Mouse (Mus musculus) hindbrain, embryonic 10.5 days (tissue): Measurements from ENCODE around the gene Cdc45. TPM values are rescaled to one million over a fixed set of nuclear protein-coding genes. Genes with fewer than 3 reads are reported as not detected.

Source experiments
- DNase-seq: peaks from one replicate; pipeline ENCODE4 v3.0.0-alpha.2; 2017; ENCODE audit warnings: low spot score
- H3K27ac ChIP-seq: fragments of 300-500 bp; sonication (generic); 2 replicates; pipeline ENCODE4 v1.5.1; 2016; ENCODE audit warnings: mild to moderate bottlenecking, moderate library complexity
- H3K27me3 ChIP-seq: fragments of 300-500 bp; sonication (generic); 2 replicates; pipeline ENCODE4 v1.6.1; 2016; ENCODE audit warnings: mild to moderate bottlenecking; ENCODE audit not compliant: poor library complexity, insufficient read depth, severe bottlenecking
- H3K36me3 ChIP-seq: fragments of 300-500 bp; sonication (generic); 2 replicates; pipeline ENCODE4 v1.6.1; 2016; ENCODE audit warnings: mild to moderate bottlenecking, moderate library complexity
- H3K4me1 ChIP-seq: fragments of 300-500 bp; sonication (generic); replicated peaks from 2 replicates; pipeline ENCODE4 v1.6.1; 2016; ENCODE audit warnings: mild to moderate bottlenecking
- H3K4me3 ChIP-seq: fragments of 300-500 bp; sonication (generic); 2 replicates; pipeline ENCODE4 v1.5.1; 2016; ENCODE audit warnings: mild to moderate bottlenecking, moderate library complexity
- H3K9me3 ChIP-seq: fragments of 300-500 bp; sonication (generic); 2 replicates; pipeline ENCODE4 v1.6.1; 2016; ENCODE audit warnings: mild to moderate bottlenecking, moderate library complexity
- WGBS: fragments of 180-500 bp; shearing (Covaris S2); methylation state at CpG from one replicate; pipeline ENCODE4 v1.1.7; 2016; 5-methylcytosine and 5-hydroxymethylcytosine counted together
- polyA plus RNA-seq: library from polyadenylated mRNA; unstranded; fragments of >200 nt; fragmentation: Nextera tagmentation; extraction: Ambion mirVana; gene quantifications from 2 replicates; pipeline ENCODE4 v1.2.1, GENCODE M21; 2016

The Cdc45 gene
- polyA plus RNA-seq, 1 experiment from 2014 or later, result 55.1 TPM

GRCm38 (mm10) chr16:18822356-18822755, 10.6 kb upstream of the Cdc45 start:
- no peaks in the 10 kb centered on the region for H3K4me1 ChIP-seq
- no peaks in the 10 kb centered on the region for H3K27me3 ChIP-seq
- H3K27ac ChIP-seq, result no peak overlapping the region
- no peaks in the 10 kb centered on the region for H3K9me3 ChIP-seq
- H3K36me3 ChIP-seq, result peaks cover 100% of the 10 kb centered on the region
- no peak for DNase-seq
- H3K4me3 ChIP-seq, result no peak overlapping the region
- WGBS, result 84% methylated on average over 1 of the region's 1 CpGs

GRCm38 (mm10) chr16:18812385-18812910, 661 bp upstream of the Cdc45 start:
- Histone ChIP-seq H3K36me3 (peaks cover 55% of the 10 kb centered on the region), H3K4me1 (peaks cover 30% of the 10 kb centered on the region), H3K27ac (peak overlapping the region; percentile 91), H3K4me3 (peak overlapping the region; percentile 79), H3K9me3 (no peaks in the 10 kb centered on the region), H3K27me3 (no peaks in the 10 kb centered on the region)
- 3% methylated on average over 31 of the region's 31 CpGs for WGBS
- no peak for DNase-seq

GRCm38 (mm10) chr16:18811032-18811431, 755 bp downstream of the Cdc45 start:
- Histone ChIP-seq H3K36me3 (peaks cover 55% of the 10 kb centered on the region), H3K27me3 (no peaks in the 10 kb centered on the region), H3K4me3 (peak overlapping the region; percentile 79), H3K4me1 (peaks cover 30% of the 10 kb centered on the region), H3K9me3 (no peaks in the 10 kb centered on the region), H3K27ac (peak overlapping the region; percentile 91)
- DNase-seq, result no peak
- WGBS, result 6% methylated on average over 5 of the region's 5 CpGs

GRCm38 (mm10) chr16:18809001-18809400, 2.8 kb downstream of the Cdc45 start:
- Histone ChIP-seq H3K36me3 (peaks cover 58% of the 10 kb centered on the region), H3K9me3 (0 out of 2 replicates have a peak, but pooled peaks cover 3% of the 10 kb centered on the region), H3K4me3 (no peak overlapping the region), H3K27ac (no peak overlapping the region), H3K27me3 (no peaks in the 10 kb centered on the region), H3K4me1 (peaks cover 30% of the 10 kb centered on the region)
- DNase-seq, result no peak
- WGBS, result 96% methylated on average over 5 of the region's 5 CpGs

GRCm38 (mm10) chr16:18805746-18806145, 6.0 kb downstream of the Cdc45 start:
- 91% methylated on average over 2 of the region's 2 CpGs for WGBS
- no peaks in the 10 kb centered on the region for H3K27me3 ChIP-seq
- peaks cover 11% of the 10 kb centered on the region for H3K4me1 ChIP-seq
- H3K36me3 ChIP-seq, result peaks cover 81% of the 10 kb centered on the region
- no peak overlapping the region for H3K4me3 ChIP-seq
- H3K27ac ChIP-seq, result no peak overlapping the region
- DNase-seq, result no peak
- 0 out of 2 replicates have a peak, but pooled peaks cover 3% of the 10 kb centered on the region for H3K9me3 ChIP-seq

GRCm38 (mm10) chr16:18798841-18799240, 12.9 kb downstream of the Cdc45 start:
- Histone ChIP-seq H3K4me3 (no peak overlapping the region), H3K27ac (no peak overlapping the region), H3K36me3 (peaks cover 91% of the 10 kb centered on the region), H3K27me3 (no peaks in the 10 kb centered on the region), H3K9me3 (no peaks in the 10 kb centered on the region), H3K4me1 (no peaks in the 10 kb centered on the region)
- peak; percentile 43 for DNase-seq
- WGBS, result 75% methylated on average over 2 of the region's 2 CpGs

GRCm38 (mm10) chr16:18798151-18798550, 13.6 kb downstream of the Cdc45 start:
- DNase-seq, result no peak
- 92% methylated on average over 5 of the region's 5 CpGs for WGBS
- no peak overlapping the region for H3K4me3 ChIP-seq
- no peaks in the 10 kb centered on the region for H3K27me3 ChIP-seq
- no peaks in the 10 kb centered on the region for H3K4me1 ChIP-seq
- no peak overlapping the region for H3K27ac ChIP-seq
- no peaks in the 10 kb centered on the region for H3K9me3 ChIP-seq
- peaks cover 94% of the 10 kb centered on the region for H3K36me3 ChIP-seq

GRCm38 (mm10) chr16:18796645-18797044, 15.1 kb downstream of the Cdc45 start:
- DNase-seq, result no peak
- Histone ChIP-seq H3K36me3 (peaks cover 98% of the 10 kb centered on the region), H3K9me3 (no peaks in the 10 kb centered on the region), H3K27ac (no peak overlapping the region), H3K4me1 (no peaks in the 10 kb centered on the region), H3K4me3 (no peak overlapping the region), H3K27me3 (no peaks in the 10 kb centered on the region)
- WGBS, result 93% methylated on average over 7 of the region's 7 CpGs

GRCm38 (mm10) chr16:18795223-18795899, 16.4 kb downstream of the Cdc45 start:
- 92% methylated on average over 11 of the region's 11 CpGs for WGBS

GRCm38 (mm10) chr16:18788627-18789406, 23.0 kb downstream of the Cdc45 start:
- 92% methylated on average over 10 of the region's 10 CpGs for WGBS
- H3K27ac ChIP-seq, result no peak overlapping the region
- H3K9me3 ChIP-seq, result no peaks in the 10 kb centered on the region
- H3K27me3 ChIP-seq, result no peaks in the 10 kb centered on the region
- H3K4me1 ChIP-seq, result no peaks in the 10 kb centered on the region
- DNase-seq, result no peak
- peaks cover 95% of the 10 kb centered on the region for H3K36me3 ChIP-seq
- H3K4me3 ChIP-seq, result no peak overlapping the region

More at GRCm38 (mm10) chr16:18795223-18795899, 16.4 kb downstream of the Cdc45 start:
- no peak overlapping the region for H3K27ac ChIP-seq
- no peaks in the 10 kb centered on the region for H3K27me3 ChIP-seq
- no peaks in the 10 kb centered on the region for H3K9me3 ChIP-seq
- peaks cover 98% of the 10 kb centered on the region for H3K36me3 ChIP-seq
- no peak overlapping the region for H3K4me3 ChIP-seq
- DNase-seq, result no peak
- H3K4me1 ChIP-seq, result no peaks in the 10 kb centered on the region

- Histone ChIP-seq H3K27me3 (no peaks in the 10 kb centered on the region), H3K9me3 (no peaks in the 10 kb centered on the region), H3K4me3 (no peak overlapping the region), H3K36me3 (peaks cover 95% of the 10 kb centered on the region), H3K4me1 (no peaks in the 10 kb centered on the region), H3K27ac (no peak overlapping the region)
- WGBS, result 95% methylated on average over 10 of the region's 10 CpGs
- no peak for DNase-seq
Measured at GRCm38 (mm10) chr16:18786652-18787051, 25.1 kb downstream of the Cdc45 start.

GRCm38 (mm10) chr16:18785485-18785884, 26.3 kb downstream of the Cdc45 start:
- no peaks in the 10 kb centered on the region for H3K9me3 ChIP-seq
- 82% methylated on average over 1 of the region's 1 CpGs for WGBS
- no peaks in the 10 kb centered on the region for H3K4me1 ChIP-seq
- H3K27ac ChIP-seq, result no peak overlapping the region
- H3K4me3 ChIP-seq, result no peak overlapping the region
- DNase-seq, result no peak
- peaks cover 95% of the 10 kb centered on the region for H3K36me3 ChIP-seq
- no peaks in the 10 kb centered on the region for H3K27me3 ChIP-seq

- Histone ChIP-seq H3K4me3 (no peak overlapping the region), H3K4me1 (no peaks in the 10 kb centered on the region), H3K27me3 (peaks cover 2% of the 10 kb centered on the region), H3K27ac (no peak overlapping the region), H3K9me3 (no peaks in the 10 kb centered on the region), H3K36me3 (peaks cover 93% of the 10 kb centered on the region)
- DNase-seq, result no peak
- whole genome bisulfite sequencing, result 94% methylated on average over 7 of the region's 7 CpGs
Measured at GRCm38 (mm10) chr16:18785025-18785424, 26.8 kb downstream of the Cdc45 start.
